Mouse (Mus musculus) small intestine, adult 2 months (tissue): ENCODE measurements around the gene En2.

Experiments used
- CTCF ChIP-seq: fragments of 200-500 bp; IDR thresholded peaks from 2 replicates; pipeline ENCODE4 v1.5.1; 2012; ENCODE audit warnings: low read depth, mild to moderate bottlenecking, control low read depth, inconsistent platforms, low read length, moderate library complexity, mixed read lengths; ENCODE audit not compliant: insufficient replicate concordance, insufficient read length; ENCODE audit errors: extremely low read depth
- POLR2A ChIP-seq: fragments of 200-500 bp; IDR thresholded peaks from 2 replicates; pipeline ENCODE4 v1.6.1; 2012; ENCODE audit warnings: low read depth, mild to moderate bottlenecking, control low read depth, inconsistent platforms, low read length, moderate library complexity

GRCm38 (mm10) chr5:28149436-28149835, 16.1 kb upstream of the En2 start:
- TF ChIP-seq CTCF, result no peak
- no peak for TF ChIP-seq POLR2A
